9 mouse cellular contexts compared by ENCODE assay signal in genomic region chr13:64036079-64037011, GRCm38 (mm10). TPM values are rescaled to one million over a fixed set of nuclear protein-coding genes. Genes with fewer than 3 reads are reported as not detected.
DNase-seq lines count a peak whose midpoint lies in the region; ATAC-seq and TF ChIP-seq lines count a peak whose summit lies in the region.
"Had no signal": no experiment of that assay in that cellular context is flagged by ENCODE, and none has a peak within 500 bp of the region (broad histone marks: within the 10 kb centered on the region; RNA-seq: fewer than 3 reads in every experiment).

No protein-coding gene starts in this region.

- peak; percentile 97 for TF ChIP-seq CTCF in lung, postnatal 0 days (IDR thresholded peaks at IDR 0.05)

- WGBS in lung, postnatal 0 days = 23% methylated on average over 13 of the region's 13 CpGs

- H3K27me3 ChIP-seq in lung, postnatal 0 days (replicated peaks; ENCODE audit: insufficient read depth, low read length) = no peaks in the 10 kb centered on the region

- H3K9me3 ChIP-seq in lung, postnatal 0 days (ENCODE audit: low read length) = no peaks in the 10 kb centered on the region
- H3K9me3 ChIP-seq: heart, embryonic 15.5 days had no signal

- DNase-seq in CD4-positive, CD25-positive, alpha-beta regulatory T cell, adult 2 months (ENCODE audit: low read depth, low spot score) = peak; percentile 87
- DNase-seq in adrenal gland, adult 18-20 months (ENCODE audit: low spot score in 2 of 2) = peak; percentile 63
- peak; percentile 90 for DNase-seq in embryo, embryonic 11 days
- DNase-seq in heart, adult 9 months (ENCODE audit: low spot score in 2 of 2) = peak; percentile 21 to 55
- DNase-seq in kidney, postnatal 14 days = peak; percentile 76
- peak; percentile 82 for DNase-seq in lung, postnatal 0 days (ENCODE audit: low spot score)
- DNase-seq in ovary, postnatal 36 days (ENCODE audit: low spot score) = peak; percentile 59
- peak; percentile 63 for DNase-seq in thymus, postnatal 25 days

- no peaks in the 10 kb centered on the region for H3K4me1 ChIP-seq in lung, postnatal 0 days (ENCODE audit: insufficient read depth, low read depth, low read length)

- no peaks in the 10 kb centered on the region for H3K36me3 ChIP-seq in lung, postnatal 0 days (ENCODE audit: insufficient read depth, low read length)
- H3K36me3 ChIP-seq: heart, embryonic 15.5 days had no signal

- H3K27ac ChIP-seq in lung, postnatal 0 days (ENCODE audit: low read length) = no peak overlapping the region
- H3K27ac ChIP-seq: heart, embryonic 15.5 days had no signal

- no peak overlapping the region for H3K4me2 ChIP-seq in lung, postnatal 0 days (replicated peaks; ENCODE audit: low read depth, low read length)
- H3K4me2 ChIP-seq: heart, embryonic 15.5 days had no signal

- no peak overlapping the region for H3K9ac ChIP-seq in lung, postnatal 0 days (replicated peaks; ENCODE audit: low read depth)
- H3K9ac ChIP-seq: heart, embryonic 15.5 days had no signal

- peak; percentile 53 for ATAC-seq in lung, postnatal 0 days

- TF ChIP-seq EP300 in lung, postnatal 0 days (IDR thresholded peaks at IDR 0.05) = no peak

- no peak overlapping the region for H3K4me3 ChIP-seq in lung, postnatal 0 days (ENCODE audit: low read depth, low read length)
- H3K4me3 ChIP-seq: heart, embryonic 15.5 days had no signal

RNA-seq across cellular contexts. Expression of gene Hsd17b3, which starts 52.7 kb away (rescaled TPM):
- 1 to 10 TPM in 1 of 2 experiments, under 1 TPM in 1; 0.74 to 2.2 TPM for total RNA-seq in adrenal gland, adult 18-20 months (2021)
- polyA plus RNA-seq in lung, postnatal 0 days (2015; fragmentation: Nextera tagmentation; extraction: Ambion mirVana) = not detected in 2 replicates
- polyA plus RNA-seq: heart, embryonic 15.5 days had no signal

Comparison
In these comparisons a context has a peak if more than half of its experiments do, and no peak if none do; other contexts are left out.
1. DNase-seq: peak in every context shown above with its lines; median percentile 90 in embryo, embryonic 11 days; 87 in CD4-positive, CD25-positive, alpha-beta regulatory T cell, adult 2 months; 82 in lung, postnatal 0 days; 76 in kidney, postnatal 14 days; 63 in adrenal gland, adult 18-20 months; 63 in thymus, postnatal 25 days; 59 in ovary, postnatal 36 days; 38 in heart, adult 9 months.